Mouse (Mus musculus) stomach, postnatal 0 days (tissue): ENCODE data around the gene Fads6. TPM values are rescaled to one million over a fixed set of nuclear protein-coding genes. Genes with fewer than 3 reads are reported as not detected.

Experiments used
- ATAC-seq: fragments of 200-750 bp; cut with Nextera tagmentation; 2 replicates; pipeline ENCODE4 v1.8.0; 2017; ENCODE audit not compliant: low FRiP score, low TSS enrichment
- DNase-seq: peaks from one replicate; pipeline ENCODE4 v3.0.0-alpha.2; 2016; ENCODE audit warnings: low spot score
- H3K27ac ChIP-seq: fragments of 300-500 bp; sonication (generic); replicated peaks from 2 replicates; pipeline ENCODE4 v1.5.1; 2014; ENCODE audit warnings: mild to moderate bottlenecking, control low read depth
- H3K27me3 ChIP-seq: fragments of 300-500 bp; sonication (generic); 2 replicates; pipeline ENCODE4 v1.6.1; 2014; ENCODE audit warnings: low read length; ENCODE audit not compliant: control insufficient read depth, insufficient read depth
- H3K36me3 ChIP-seq: fragments of 300-500 bp; sonication (generic); 2 replicates; pipeline ENCODE4 v1.6.1; 2014; ENCODE audit warnings: low read length, mixed read lengths; ENCODE audit not compliant: control insufficient read depth, insufficient read depth
- H3K4me1 ChIP-seq: fragments of 300-500 bp; sonication (generic); replicated peaks from 2 replicates; pipeline ENCODE4 v1.6.1; 2014; ENCODE audit warnings: antibody characterized with exemption; ENCODE audit not compliant: control insufficient read depth, insufficient read depth
- H3K4me2 ChIP-seq: fragments of 300-500 bp; sonication (generic); replicated peaks from 2 replicates; pipeline ENCODE4 v1.6.1; 2014; ENCODE audit warnings: low read depth, mild to moderate bottlenecking, control low read depth, moderate library complexity
- H3K4me3 ChIP-seq: fragments of 300-500 bp; sonication (generic); 2 replicates; pipeline ENCODE4 v1.5.1; 2014; ENCODE audit warnings: low read depth, low read length, control low read depth
- H3K9ac ChIP-seq: fragments of 300-500 bp; sonication (generic); 2 replicates; pipeline ENCODE4 v1.6.1; 2014; ENCODE audit warnings: mild to moderate bottlenecking, low read length, control low read depth, mixed read lengths
- H3K9me3 ChIP-seq: fragments of 300-500 bp; sonication (generic); 2 replicates; pipeline ENCODE4 v1.6.1; 2016; ENCODE audit warnings: low read length; ENCODE audit not compliant: control insufficient read depth
- CTCF ChIP-seq: IDR thresholded peaks from 2 replicates; pipeline ENCODE4 v1.5.1; 2016; ENCODE audit warnings: antibody characterized with exemption, low read depth, mild to moderate bottlenecking, moderate library complexity
- EP300 ChIP-seq: optimal IDR thresholded peaks from 2 replicates; pipeline ENCODE3; 2016; ENCODE audit warnings: antibody characterized with exemption
- WGBS: fragments of 180-500 bp; shearing (Covaris S2); extraction: QIAGEN DNeasy Blood & Tissue Kit; methylation state at CpG from one replicate; pipeline ENCODE4 v1.1.7; 2014; 5-methylcytosine and 5-hydroxymethylcytosine counted together
- polyA plus RNA-seq: library from polyadenylated mRNA; unstranded; fragments of >200 nt; fragmentation: Nextera tagmentation; extraction: Ambion mirVana; gene quantifications from 2 replicates; pipeline ENCODE4 v1.2.1, GENCODE M21; 2015

The Fads6 gene
- polyA plus RNA-seq, 1 experiment from 2014 or later: 1.3 TPM

GRCm38 (mm10) chr11:115267958-115268357, 29.5 kb downstream of the Fads6 start:
- 83% methylated on average over 11 of the region's 11 CpGs for WGBS
- Histone ChIP-seq H3K36me3 (no peaks in the 10 kb centered on the region), H3K4me3 (no peak overlapping the region), H3K9ac (no peak overlapping the region), H3K9me3 (no peaks in the 10 kb centered on the region), H3K27ac (no peak overlapping the region), H3K4me2 (no peak overlapping the region), H3K27me3 (peaks cover 15% of the 10 kb centered on the region), H3K4me1 (no peaks in the 10 kb centered on the region)
- ATAC-seq (no peak), DNase-seq (no peak)
- TF ChIP-seq EP300 (no peak), CTCF (no peak)

- Histone ChIP-seq H3K4me1 (no peaks in the 10 kb centered on the region), H3K27ac (no peak within 1 kb of the TSS), H3K9me3 (no peaks in the 10 kb centered on the region), H3K9ac (no peak within 1 kb of the TSS), H3K36me3 (no peaks in the 10 kb centered on the region), H3K4me3 (peak within 1 kb of the TSS; percentile 28), H3K27me3 (peaks cover 15% of the 10 kb centered on the region), H3K4me2 (peak within 1 kb of the TSS; percentile 55)
- TF ChIP-seq CTCF (no peak), EP300 (no peak)
- no peak for ATAC-seq
- no peak for DNase-seq
- 10% methylated on average over 31 of the region's 50 CpGs for WGBS
These were observed 30.2 kb downstream of the Fads6 start, which contains the start of gene Grin2c for GRCm38 (mm10) chr11:115267061-115267883. Gene Grin2c, minus strand, starts transcription at chr11:115267243.

- Histone ChIP-seq H3K4me3 (peak overlapping the region; percentile 28), H3K4me2 (peak overlapping the region; percentile 55), H3K9ac (no peak overlapping the region), H3K27ac (no peak overlapping the region), H3K36me3 (no peaks in the 10 kb centered on the region), H3K4me1 (no peaks in the 10 kb centered on the region), H3K27me3 (peaks cover 15% of the 10 kb centered on the region), H3K9me3 (no peaks in the 10 kb centered on the region)
- 2% methylated on average over 21 of the region's 22 CpGs for WGBS
- no peak for ATAC-seq
- no peak for DNase-seq
- TF ChIP-seq EP300: no peak
- no peak for TF ChIP-seq CTCF
These were observed 31.1 kb downstream of the Fads6 start for GRCm38 (mm10) chr11:115266400-115266778.

GRCm38 (mm10) chr11:115265771-115266399, 31.6 kb downstream of the Fads6 start:
- no peaks in the 10 kb centered on the region for H3K36me3 ChIP-seq
- ATAC-seq (no peak), DNase-seq (no peak)
- no peak for TF ChIP-seq CTCF
- no peak for TF ChIP-seq EP300
- H3K27me3 ChIP-seq: peaks cover 15% of the 10 kb centered on the region
- H3K4me2 ChIP-seq: no peak overlapping the region
- no peaks in the 10 kb centered on the region for H3K4me1 ChIP-seq
- H3K9ac ChIP-seq: no peak overlapping the region
- WGBS: 4% methylated on average over 20 of the region's 20 CpGs
- H3K4me3 ChIP-seq: no peak overlapping the region
- no peak overlapping the region for H3K27ac ChIP-seq
- no peaks in the 10 kb centered on the region for H3K9me3 ChIP-seq

GRCm38 (mm10) chr11:115264862-115265668, 32.4 kb downstream of the Fads6 start:
- H3K27ac ChIP-seq: no peak overlapping the region
- H3K9me3 ChIP-seq: no peaks in the 10 kb centered on the region
- peaks cover 15% of the 10 kb centered on the region for H3K27me3 ChIP-seq
- no peak overlapping the region; the same call in 1 of the 2 replicates for H3K4me2 ChIP-seq
- H3K9ac ChIP-seq: no peak overlapping the region
- H3K4me1 ChIP-seq: no peaks in the 10 kb centered on the region
- no peaks in the 10 kb centered on the region for H3K36me3 ChIP-seq
- TF ChIP-seq EP300 (no peak), CTCF (peak; percentile 72)
- DNase-seq (no peak), ATAC-seq (no peak)
- H3K4me3 ChIP-seq: no peak overlapping the region
- 8% methylated on average over 39 of the region's 39 CpGs for WGBS
